Mouse (Mus musculus) midbrain, postnatal 0 days (tissue): ENCODE data around the gene Gas2. TPM values are rescaled to one million over a fixed set of nuclear protein-coding genes. Genes with fewer than 3 reads are reported as not detected.

Source experiments
- ATAC-seq: fragments of 200-750 bp; cut with Nextera tagmentation; 2 replicates; pipeline ENCODE4 v1.8.0; 2017; ENCODE audit warnings: moderate number of reproducible peaks, mild to moderate bottlenecking, moderate TSS enrichment, moderate library complexity; ENCODE audit not compliant: low FRiP score
- DNase-seq: peaks from one replicate; pipeline ENCODE4 v3.0.0-alpha.2; 2015; ENCODE audit warnings: low spot score
- H3K27ac ChIP-seq: fragments of 300-500 bp; sonication (generic); 2 replicates; pipeline ENCODE4 v1.5.1; 2014; ENCODE audit warnings: low read depth, mild to moderate bottlenecking, low read length, mixed read lengths
- H3K27me3 ChIP-seq: fragments of 300-500 bp; sonication (generic); 2 replicates; pipeline ENCODE4 v1.6.1; 2014; ENCODE audit warnings: low read length, control low read depth, mixed read lengths; ENCODE audit not compliant: insufficient read depth
- H3K36me3 ChIP-seq: fragments of 300-500 bp; sonication (generic); 2 replicates; pipeline ENCODE4 v1.6.1; 2014; ENCODE audit warnings: low read length, control low read depth, mixed read lengths; ENCODE audit not compliant: insufficient read depth
- H3K4me1 ChIP-seq: fragments of 300-500 bp; sonication (generic); 2 replicates; pipeline ENCODE4 v1.6.1; 2014; ENCODE audit warnings: mild to moderate bottlenecking, control low read depth, antibody characterized with exemption, low read length, mixed read lengths; ENCODE audit not compliant: insufficient read depth
- H3K4me2 ChIP-seq: fragments of 300-500 bp; sonication (generic); 2 replicates; pipeline ENCODE4 v1.6.1; 2014; ENCODE audit warnings: low read depth, mild to moderate bottlenecking, low read length, mixed read lengths; ENCODE audit not compliant: poor library complexity, severe bottlenecking
- H3K4me3 ChIP-seq: fragments of 300-500 bp; sonication (generic); 2 replicates; pipeline ENCODE4 v1.5.1; 2014; ENCODE audit warnings: low read depth, mild to moderate bottlenecking, low read length, moderate library complexity
- H3K9ac ChIP-seq: fragments of 300-500 bp; sonication (generic); replicated peaks from 2 replicates; pipeline ENCODE4 v1.6.1; 2014; ENCODE audit warnings: mild to moderate bottlenecking, low read length, moderate library complexity, mixed read lengths; ENCODE audit not compliant: poor library complexity, severe bottlenecking
- H3K9me3 ChIP-seq: fragments of 300-500 bp; sonication (generic); 2 replicates; pipeline ENCODE4 v1.6.1; 2016; ENCODE audit warnings: low read length, control low read depth
- CTCF ChIP-seq: IDR thresholded peaks from 2 replicates; pipeline ENCODE4 v1.5.1; 2016; ENCODE audit warnings: antibody characterized with exemption, mild to moderate bottlenecking
- WGBS: fragments of 180-500 bp; shearing (Covaris S2); extraction: QIAGEN DNeasy Blood & Tissue Kit; methylation state at CpG from one replicate; pipeline ENCODE4 v1.1.7; 2014; 5-methylcytosine and 5-hydroxymethylcytosine counted together
- polyA plus RNA-seq: library from polyadenylated mRNA; unstranded; fragments of >200 nt; fragmentation: Nextera tagmentation; extraction: Ambion mirVana; gene quantifications from 2 replicates; pipeline ENCODE4 v1.2.1, GENCODE M21; 2015
- total RNA-seq: library from RNA; depleted of rRNA; stranded (reverse); fragments of >200 nt; gene quantifications from 2 replicates; pipeline ENCODE4 v1.2.3, GENCODE M21; 2014

Gas2 gene
- total and polyA plus RNA-seq, 2 experiments from 2014 or later, result 15.0 to 17.5 TPM

DNA sequence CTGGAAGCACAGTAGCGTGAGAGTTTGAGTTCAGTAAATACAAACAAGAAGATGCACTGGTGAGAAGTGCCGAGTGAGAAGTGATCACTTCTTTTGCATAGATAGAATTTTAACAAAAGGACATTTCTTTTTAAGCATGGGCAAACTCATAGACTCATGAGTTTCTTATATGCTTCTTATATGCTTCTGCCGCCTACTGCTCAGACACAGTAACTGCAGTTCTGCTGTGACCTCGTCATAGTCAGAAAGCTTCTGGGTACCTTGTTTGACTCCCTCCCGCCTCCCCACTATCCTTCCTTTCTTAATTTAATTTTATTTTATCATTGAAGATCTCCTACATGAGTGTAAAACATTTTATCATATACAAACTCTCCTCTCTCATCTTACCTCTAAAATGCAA, 117.5 kb downstream of the Gas2 start:
- no peaks in the 10 kb centered on the region for H3K36me3 ChIP-seq
- no peak overlapping the region for H3K4me3 ChIP-seq
- 45% methylated on average over 5 of the region's 5 CpGs for WGBS
- no peak overlapping the region for H3K27ac ChIP-seq
- H3K9me3 ChIP-seq, result no peaks in the 10 kb centered on the region
- H3K9ac ChIP-seq, result no peak overlapping the region
- DNase-seq (peak; percentile 38), ATAC-seq (no peak)
- no peaks in the 10 kb centered on the region for H3K27me3 ChIP-seq
- TF ChIP-seq CTCF, result peak; percentile 72
- no peaks in the 10 kb centered on the region for H3K4me1 ChIP-seq
- H3K4me2 ChIP-seq, result no peak overlapping the region

DNA sequence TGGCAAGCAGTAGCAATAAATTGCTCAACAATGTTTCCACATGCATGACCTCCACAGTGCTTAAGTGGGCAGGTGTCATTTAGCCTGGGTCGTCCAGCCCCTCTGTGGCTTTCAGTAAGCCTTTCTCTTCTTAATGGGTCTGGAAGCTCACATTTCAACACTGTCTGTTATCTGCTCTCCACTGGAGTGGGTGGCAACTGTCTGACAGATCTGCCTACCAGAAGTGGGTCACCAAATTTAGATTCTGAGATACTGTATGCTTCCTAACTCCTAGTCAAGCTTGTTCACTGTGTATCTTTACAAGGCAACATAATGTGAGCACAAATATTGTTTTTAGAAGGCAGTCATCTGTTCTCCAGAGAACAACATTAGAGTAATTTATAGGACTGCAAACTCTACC, 120.5 kb downstream of the Gas2 start:
- no peaks in the 10 kb centered on the region for H3K27me3 ChIP-seq
- ATAC-seq, result no peak
- no peak overlapping the region for H3K4me3 ChIP-seq
- 38% methylated on average over 1 of the region's 1 CpGs for WGBS
- H3K36me3 ChIP-seq, result no peaks in the 10 kb centered on the region
- DNase-seq, result no peak
- no peak overlapping the region for H3K9ac ChIP-seq
- no peak overlapping the region for H3K27ac ChIP-seq
- H3K4me2 ChIP-seq, result no peak overlapping the region
- H3K4me1 ChIP-seq, result no peaks in the 10 kb centered on the region
- TF ChIP-seq CTCF, result no peak
- no peaks in the 10 kb centered on the region for H3K9me3 ChIP-seq

DNA sequence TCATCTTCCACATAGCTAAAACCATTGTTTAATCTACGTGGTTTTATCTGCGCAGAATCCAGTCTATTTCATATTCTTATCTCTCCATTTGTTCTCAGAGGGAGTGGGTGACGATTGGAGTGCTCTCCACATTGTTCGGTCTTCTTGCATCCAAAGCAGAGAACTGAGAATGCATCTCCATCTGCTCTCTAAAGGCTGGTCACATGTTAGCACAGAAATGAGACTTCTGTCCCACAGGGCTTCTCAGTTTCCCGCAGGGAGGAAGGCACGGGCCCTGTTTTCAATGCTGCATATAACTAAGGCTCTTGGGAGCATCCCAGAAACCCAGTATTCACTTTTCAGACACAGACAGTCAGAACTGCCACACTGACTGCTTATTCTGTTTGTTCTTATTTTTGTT, 123.9 kb downstream of the Gas2 start:
- TF ChIP-seq CTCF, result no peak
- Histone ChIP-seq H3K4me3 (no peak overlapping the region), H3K4me2 (no peak overlapping the region), H3K9me3 (no peaks in the 10 kb centered on the region), H3K27me3 (no peaks in the 10 kb centered on the region), H3K27ac (no peak overlapping the region), H3K9ac (no peak overlapping the region), H3K36me3 (no peaks in the 10 kb centered on the region), H3K4me1 (no peaks in the 10 kb centered on the region)
- WGBS, result 78% methylated on average over 6 of the region's 6 CpGs
- DNase-seq, result no peak
- no peak for ATAC-seq

DNA sequence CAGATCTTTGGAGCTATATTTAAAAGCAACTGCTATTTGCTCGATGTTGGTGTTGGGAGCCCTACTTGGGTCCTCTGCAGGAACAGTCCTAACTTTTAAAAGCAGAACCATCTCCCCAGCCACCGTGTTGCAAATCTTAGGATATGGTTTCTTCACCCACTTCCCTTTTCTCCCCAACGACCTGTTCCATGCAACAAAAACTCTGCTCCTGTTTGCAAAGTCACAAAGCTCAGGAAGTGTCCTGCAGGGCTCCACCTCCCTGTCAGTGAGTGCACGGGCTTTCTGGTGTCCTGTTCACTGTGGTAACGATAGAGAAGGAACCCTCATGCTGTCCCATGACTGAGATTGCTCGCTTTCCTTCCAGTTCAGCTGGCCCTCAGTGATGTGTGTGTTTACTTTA, 125.1 kb downstream of the Gas2 start:
- no peak for ATAC-seq
- no peak overlapping the region for H3K27ac ChIP-seq
- no peak for TF ChIP-seq CTCF
- no peaks in the 10 kb centered on the region for H3K27me3 ChIP-seq
- H3K9me3 ChIP-seq, result no peaks in the 10 kb centered on the region
- H3K9ac ChIP-seq, result no peak overlapping the region
- no peak for DNase-seq
- H3K4me1 ChIP-seq, result no peaks in the 10 kb centered on the region
- H3K36me3 ChIP-seq, result no peaks in the 10 kb centered on the region
- no peak overlapping the region for H3K4me3 ChIP-seq
- H3K4me2 ChIP-seq, result no peak overlapping the region
- 73% methylated on average over 6 of the region's 6 CpGs for WGBS

DNA sequence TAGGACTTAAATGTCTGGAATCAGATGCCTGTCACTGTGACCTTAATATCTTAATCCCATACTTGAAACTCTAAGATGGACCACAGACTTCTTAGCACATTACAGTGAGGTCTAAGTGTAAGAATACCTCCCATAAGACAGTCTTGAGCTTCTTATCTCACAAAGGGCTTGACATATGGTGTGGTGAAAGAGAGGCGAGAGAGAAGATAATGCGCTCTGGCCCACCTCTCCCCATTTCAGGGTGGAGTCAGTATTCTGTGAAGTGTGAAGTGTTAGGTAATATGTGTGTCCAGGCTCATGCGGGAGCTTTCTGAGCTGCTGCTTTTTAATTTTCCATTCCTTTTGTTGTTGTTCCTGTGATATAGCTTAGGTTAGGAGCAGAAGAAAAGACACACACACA, 129.2 kb downstream of the Gas2 start:
- no peaks in the 10 kb centered on the region for H3K9me3 ChIP-seq
- no peaks in the 10 kb centered on the region for H3K27me3 ChIP-seq
- 0 out of 2 replicates have a peak, but pooled peaks cover 2% of the 10 kb centered on the region for H3K36me3 ChIP-seq
- no peak for DNase-seq
- TF ChIP-seq CTCF, result no peak
- H3K4me3 ChIP-seq, result no peak overlapping the region
- H3K27ac ChIP-seq, result no peak overlapping the region
- WGBS, result 71% methylated on average over 3 of the region's 3 CpGs
- no peak overlapping the region for H3K4me2 ChIP-seq
- ATAC-seq, result no peak
- no peaks in the 10 kb centered on the region for H3K4me1 ChIP-seq
- H3K9ac ChIP-seq, result no peak overlapping the region

DNA sequence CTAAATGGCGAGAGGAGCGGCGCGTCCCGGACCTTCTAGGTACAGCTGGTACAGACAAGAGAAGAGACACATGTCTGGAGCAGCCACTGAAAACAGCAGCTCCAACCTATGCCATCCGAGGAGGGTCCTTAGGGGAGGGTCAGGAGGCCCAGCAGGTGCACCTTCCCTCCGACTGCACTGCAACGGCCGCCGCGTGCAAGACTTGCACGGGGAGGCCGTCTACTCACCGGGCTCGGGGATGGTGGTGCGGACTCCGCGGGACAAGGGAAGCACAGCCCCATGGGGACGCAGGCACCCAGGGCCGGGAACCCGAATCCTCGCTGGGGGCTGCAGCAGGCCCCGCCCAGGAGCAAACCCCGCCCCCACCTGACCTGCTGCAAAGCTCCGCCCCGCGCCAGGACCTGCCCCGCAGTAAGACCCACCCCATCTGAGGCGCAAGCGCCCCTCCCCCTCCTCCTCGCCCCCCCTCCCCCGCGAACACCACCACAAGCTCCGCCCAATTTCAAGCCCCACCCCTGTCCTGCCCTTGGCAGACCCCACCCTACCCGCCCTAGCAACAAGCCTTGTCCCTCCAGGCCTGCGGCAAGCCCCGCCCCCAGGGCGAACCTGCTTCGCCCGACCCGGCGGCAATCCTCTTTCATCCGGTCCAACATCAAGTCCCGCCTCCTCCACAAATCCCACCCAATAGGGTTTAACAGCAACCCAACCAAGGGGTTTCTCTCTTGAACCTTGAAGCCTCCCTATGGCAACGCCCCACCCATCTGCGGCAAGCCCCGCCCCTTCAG, 143.9 kb downstream of the Gas2 start, which contains the start of gene Svip:
Gene Svip, minus strand, starts transcription at position 508 of the 785 bp plus-strand sequence.
- H3K4me3 ChIP-seq, result peak within 1 kb of the TSS; percentile 73
- no peaks in the 10 kb centered on the region for H3K4me1 ChIP-seq
- no peak for TF ChIP-seq CTCF
- ATAC-seq, result peak; percentile 97
- no peaks in the 10 kb centered on the region for H3K9me3 ChIP-seq
- H3K27ac ChIP-seq, result peak within 1 kb of the TSS; percentile 74
- no peaks in the 10 kb centered on the region for H3K27me3 ChIP-seq
- H3K4me2 ChIP-seq, result peak within 1 kb of the TSS; percentile 73
- peak within 1 kb of the TSS; percentile 74 for H3K9ac ChIP-seq
- peak; percentile 98 for DNase-seq
- no peaks in the 10 kb centered on the region for H3K36me3 ChIP-seq
- 1% methylated on average over 38 of the region's 47 CpGs for WGBS
